Mouse (Mus musculus) CH12.LX (cell line): ENCODE measurements around the gene Macrod2. TPM values are rescaled to one million over a fixed set of nuclear protein-coding genes. Genes with fewer than 3 reads are reported as not detected.

Experiments used
- DNase-seq: peaks from one replicate; pipeline ENCODE4 v3.0.0-alpha.2; 2013; ENCODE audit errors: extremely low read depth
- H3K27ac ChIP-seq: 2 replicates; pipeline ENCODE4 v1.5.1; 2012; ENCODE audit warnings: low read depth, mild to moderate bottlenecking, control low read depth, moderate library complexity; ENCODE audit not compliant: insufficient read depth
- H3K27me3 ChIP-seq: replicated peaks from 2 replicates; pipeline ENCODE3; 2012; ENCODE audit warnings: inconsistent platforms
- H3K36me3 ChIP-seq, 2 experiments: replicated peaks in 1 of 2; 2 replicates each; pipeline versions ENCODE3 to v1.6.1; 2012; ENCODE audit warnings: inconsistent platforms in 1 of 2, low read length in 1 of 2, mild to moderate bottlenecking in 1 of 2, mixed read lengths in 1 of 2, moderate library complexity in 1 of 2; ENCODE audit not compliant: control insufficient read depth in 1 of 2, insufficient read depth in 1 of 2
- H3K4me1 ChIP-seq, 2 experiments: 2 replicates each; pipeline ENCODE4 v1.6.1; 2012; ENCODE audit warnings: inconsistent platforms in 1 of 2, moderate library complexity in 1 of 2; ENCODE audit not compliant: insufficient read depth in 2 of 2, control insufficient read depth in 1 of 2
- H3K4me2 ChIP-seq: 2 replicates; pipeline ENCODE4 v1.6.1; 2012; ENCODE audit warnings: low read depth, mild to moderate bottlenecking, control low read depth; ENCODE audit not compliant: poor library complexity, insufficient read depth, severe bottlenecking
- H3K4me3 ChIP-seq, 3 experiments: fragments of 150-350 bp in 1 of 3; sonication (generic) in 1 of 3; replicated peaks in 1 of 3; 2 replicates each; pipeline versions ENCODE3 to v1.5.1; 2011 to 2012; ENCODE audit warnings: low read depth in 2 of 3, low read length in 2 of 3, mild to moderate bottlenecking in 2 of 3, moderate library complexity in 2 of 3, control low read depth in 1 of 3, improper control_type of control experiment in 1 of 3, inconsistent platforms in 1 of 3, mixed read lengths in 1 of 3; ENCODE audit not compliant: poor library complexity in 1 of 3
- H3K79me2 ChIP-seq: replicated peaks from 2 replicates; pipeline ENCODE4 v1.6.1; 2012; ENCODE audit warnings: mild to moderate bottlenecking, moderate library complexity; ENCODE audit not compliant: control insufficient read depth, poor library complexity, insufficient read depth, severe bottlenecking; ENCODE audit errors: extremely low read depth
- H3K9ac ChIP-seq: 2 replicates; pipeline ENCODE4 v1.6.1; 2012; ENCODE audit warnings: low read depth, mild to moderate bottlenecking, control low read depth, moderate library complexity; ENCODE audit not compliant: insufficient read depth
- H3K9me3 ChIP-seq: replicated peaks from 2 replicates; pipeline ENCODE3; 2012; ENCODE audit warnings: low read length, inconsistent platforms, mixed read lengths
- CHD1 ChIP-seq: IDR thresholded peaks from 2 replicates; pipeline ENCODE4 v1.6.1; 2012; ENCODE audit warnings: low read depth, low read length, improper control_type of control experiment, inconsistent platforms
- CHD2 ChIP-seq: IDR thresholded peaks from 2 replicates; pipeline ENCODE4 v1.6.1; 2011; ENCODE audit warnings: low read length, improper control_type of control experiment
- CTCF ChIP-seq, 2 experiments: IDR thresholded peaks in 1 of 2; conservative IDR thresholded peaks in 1 of 2; 2 replicates each; pipeline ENCODE4 v1.5.1; 2011 to 2012; ENCODE audit warnings: low read depth in 2 of 2, low read length in 2 of 2, improper control_type of control experiment in 1 of 2, inconsistent platforms in 1 of 2, mild to moderate bottlenecking in 1 of 2, moderate library complexity in 1 of 2
- E2F4 ChIP-seq: IDR thresholded peaks from 2 replicates; pipeline ENCODE4 v1.6.1; 2011; ENCODE audit warnings: low read depth, low read length, improper control_type of control experiment; ENCODE audit not compliant: insufficient replicate concordance
- EP300 ChIP-seq: IDR thresholded peaks from 2 replicates; pipeline ENCODE4 v1.6.1; 2011; ENCODE audit warnings: low read length, improper control_type of control experiment
- ETS1 ChIP-seq: conservative IDR thresholded peaks from 2 replicates; pipeline ENCODE4 v1.6.1; 2012; ENCODE audit warnings: low read depth, mild to moderate bottlenecking, inconsistent platforms, low read length, improper control_type of control experiment, moderate library complexity
- IRF4 ChIP-seq: IDR thresholded peaks from 2 replicates; pipeline ENCODE4 v1.6.1; 2014; ENCODE audit warnings: low read depth, mild to moderate bottlenecking, inconsistent platforms, low read length, improper control_type of control experiment
- JUND ChIP-seq: conservative IDR thresholded peaks from 2 replicates; pipeline ENCODE4 v1.6.1; 2011; ENCODE audit warnings: low read depth, low read length, improper control_type of control experiment
- MAX ChIP-seq: IDR thresholded peaks from 2 replicates; pipeline ENCODE4 v1.6.1; 2011; ENCODE audit warnings: low read length, improper control_type of control experiment
- MAZ ChIP-seq: IDR thresholded peaks from 2 replicates; pipeline ENCODE4 v1.6.1; 2012; ENCODE audit warnings: low read depth, mild to moderate bottlenecking, inconsistent platforms, low read length, improper control_type of control experiment, moderate library complexity
- MEF2A ChIP-seq: IDR thresholded peaks from 2 replicates; pipeline ENCODE4 v1.6.1; 2014; ENCODE audit warnings: low read depth, mild to moderate bottlenecking, inconsistent platforms, low read length, improper control_type of control experiment, borderline replicate concordance
- MXI1 ChIP-seq: IDR thresholded peaks from 2 replicates; pipeline ENCODE4 v1.6.1; 2011; ENCODE audit warnings: mild to moderate bottlenecking, low read depth, low read length, improper control_type of control experiment
- MYC ChIP-seq: IDR thresholded peaks from 2 replicates; pipeline ENCODE4 v1.6.1; 2011; ENCODE audit warnings: low read depth, mild to moderate bottlenecking, improper control_type of control experiment, low read length
- PAX5 ChIP-seq: IDR thresholded peaks from 2 replicates; pipeline ENCODE4 v1.6.1; 2012; ENCODE audit warnings: low read length, inconsistent platforms, mixed read lengths
- POLR2A ChIP-seq: IDR thresholded peaks from 2 replicates; pipeline ENCODE4 v1.6.1; 2011; ENCODE audit warnings: low read depth, mild to moderate bottlenecking, improper control_type of control experiment, low read length
- POLR2AphosphoS2 ChIP-seq: IDR thresholded peaks from 2 replicates; pipeline ENCODE4 v1.6.1; 2011; ENCODE audit warnings: low read depth, low read length, improper control_type of control experiment
- TBP ChIP-seq: conservative IDR thresholded peaks from 2 replicates; pipeline ENCODE4 v1.6.1; 2011; ENCODE audit warnings: low read depth, low read length, improper control_type of control experiment
- TCF12 ChIP-seq: IDR thresholded peaks from 2 replicates; pipeline ENCODE4 v1.6.1; 2014; ENCODE audit warnings: low read depth, mild to moderate bottlenecking, inconsistent platforms, low read length, improper control_type of control experiment
- USF1 ChIP-seq: IDR thresholded peaks from 2 replicates; pipeline ENCODE4 v1.6.1; 2014; ENCODE audit warnings: low read depth, mild to moderate bottlenecking, inconsistent platforms, low read length, improper control_type of control experiment
- ZKSCAN1 ChIP-seq: IDR thresholded peaks from 2 replicates; pipeline ENCODE4 v1.6.1; 2012; ENCODE audit warnings: low read depth, inconsistent platforms, low read length, improper control_type of control experiment, borderline replicate concordance
- dilution Hi-C: fragments of 300-500 bp; cut with MboI; formaldehyde crosslinking; loops from 2 replicates; pipeline ENCODE4 v1.14.3; 2020; ENCODE audit warnings: low sequenced_read_pairs; ENCODE audit not compliant: extremely low pct_unique_long_range_greater_than_20kb, extremely low pct_ligation_motif_present
- in situ Hi-C: fragments of 300-500 bp; cut with MboI; formaldehyde crosslinking; loops from 3 replicates; pipeline ENCODE4 v1.14.3; 2019; ENCODE audit warnings: low sequenced_read_pairs, low pct_ligation_motif_present, low pct_unique_long_range_greater_than_20kb, mixed read lengths
- polyA plus RNA-seq: library from polyadenylated mRNA; unstranded; fragments of >175 nt; gene quantifications from 2 replicates; pipeline ENCODE4 v1.2.1, GENCODE M21; 2012; ENCODE audit warnings: low read depth; ENCODE audit not compliant: insufficient read length
- total RNA-seq, 2 experiments: library from RNA; depleted of rRNA; stranded (reverse); fragments of 300-350 nt in 1 of 2; fragments of >200 nt in 1 of 2; gene quantifications; 2 replicates each; pipeline ENCODE4 v1.2.3; 2012 to 2014

Gene Macrod2
- total and polyA plus RNA-seq, 3 experiments, result not detected

- Histone ChIP-seq H3K9ac (no peak overlapping the region), H3K4me1 (no peaks in the 10 kb centered on the region), H3K27ac (no peak overlapping the region), H3K27me3 (no peaks in the 10 kb centered on the region), H3K4me2 (no peak overlapping the region), H3K4me3 (no peak overlapping the region), H3K36me3 (no peaks in the 10 kb centered on the region), H3K9me3 (peaks cover 49% of the 10 kb centered on the region), H3K79me2 (no peaks in the 10 kb centered on the region)
- TF ChIP-seq ETS1 (no peak), POLR2AphosphoS2 (no peak), POLR2A (no peak), JUND (no peak), ZKSCAN1 (no peak), MEF2A (no peak), CHD2 (no peak), MYC (no peak), TCF12 (no peak), EP300 (no peak), TBP (no peak), MAX (no peak), MXI1 (no peak), USF1 (no peak), MAZ (no peak), CHD1 (no peak), CTCF (conservative IDR thresholded peaks at IDR 0.05 in 1 of 2, IDR thresholded peaks at IDR 0.05 in 1 of 2; ENCODE audit: low read depth in 2 of 2, low read length in 2 of 2) (no peak), PAX5 (no peak)
- dilution Hi-C loops, result no loop called here
- no peak for DNase-seq
- in situ Hi-C loops, result no loop called here
These were observed 1481.2 kb downstream of the Macrod2 start for GRCm38 (mm10) chr2:141876155-141876851.

DNA sequence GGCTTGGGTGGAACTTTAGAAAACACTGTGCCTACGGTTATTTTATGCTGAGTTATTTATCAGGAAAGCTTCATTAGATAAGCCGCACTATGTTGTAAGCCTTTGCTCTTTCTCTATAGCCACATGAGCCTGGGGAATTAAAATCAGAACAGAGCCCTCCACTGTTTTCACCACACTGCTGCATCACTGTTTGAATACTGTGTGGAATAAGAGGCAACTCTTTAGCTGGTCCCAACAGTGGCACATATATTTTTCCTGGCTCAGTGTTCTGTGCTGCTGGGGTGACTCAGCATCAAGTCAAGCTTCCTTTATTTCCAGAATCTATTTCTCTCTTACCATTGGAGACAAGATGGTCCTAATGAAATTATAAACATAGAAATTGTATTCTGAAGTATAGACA lies 1481.8 kb downstream of the Macrod2 start:
- dilution Hi-C loops, result no loop called here

More for the DNA sequence above, 1481.8 kb downstream of the Macrod2 start:
- Histone ChIP-seq H3K4me3 (no peak overlapping the region), H3K27ac (no peak overlapping the region), H3K4me2 (no peak overlapping the region), H3K36me3 (no peaks in the 10 kb centered on the region), H3K9me3 (peaks cover 46% of the 10 kb centered on the region), H3K27me3 (no peaks in the 10 kb centered on the region), H3K79me2 (no peaks in the 10 kb centered on the region), H3K4me1 (no peaks in the 10 kb centered on the region), H3K9ac (no peak overlapping the region)
- no peak for TF ChIP-seq CHD1
- TF ChIP-seq E2F4, result no peak
- no peak for TF ChIP-seq IRF4
- no peak for DNase-seq
- in situ Hi-C loops, result no loop called here
